Comparison of ENCODE assay signal across 8 mouse cellular contexts in the genomic region with DNA sequence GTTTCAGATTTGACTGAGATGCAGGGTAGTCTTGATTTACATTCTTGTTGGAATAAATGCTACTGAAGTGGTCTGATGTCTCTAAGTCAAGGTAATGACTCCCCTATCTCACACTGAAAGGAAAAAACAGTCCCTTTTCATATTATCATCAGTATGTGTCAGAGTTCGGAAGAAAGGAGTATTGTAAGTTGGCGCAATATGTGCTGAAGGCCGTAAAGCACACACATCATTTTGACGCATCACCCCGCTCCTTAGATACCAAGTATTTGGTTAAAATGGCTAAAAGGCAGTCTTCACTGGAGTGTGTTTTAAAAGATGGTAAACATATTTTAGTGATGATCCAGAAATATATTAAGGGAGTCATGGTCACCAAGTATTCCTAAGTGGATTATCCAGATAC. TPM values are rescaled to one million over a fixed set of nuclear protein-coding genes. Genes with fewer than 3 reads are reported as not detected.
DNase-seq lines count a peak whose midpoint lies in the region; ATAC-seq and TF ChIP-seq lines count a peak whose summit lies in the region.

No protein-coding gene starts in this region.

- WGBS in heart, postnatal 0 days: 75% methylated on average over 5 of the region's 5 CpGs
- 83% methylated on average over 5 of the region's 5 CpGs for WGBS in embryonic facial prominence, embryonic 14.5 days
- WGBS in hindbrain, embryonic 16.5 days: 58% methylated on average over 5 of the region's 5 CpGs
- WGBS in midbrain, embryonic 12.5 days: 83% methylated on average over 5 of the region's 5 CpGs

- TF ChIP-seq CTCF in heart, postnatal 0 days (IDR thresholded peaks at IDR 0.05; ENCODE audit: low read depth): no peak

- intact Hi-C loops in heart, postnatal 36 days (cut with DNase I): no loop called here
- intact Hi-C loops in gastrocnemius, postnatal 36 days (cut with DNase I): no loop called here

- no peak overlapping the region for H3K27ac ChIP-seq in heart, postnatal 0 days (ENCODE audit: low read depth)
- peak overlapping the region; percentile 36; the same call in 1 of the 2 replicates for H3K27ac ChIP-seq in embryonic facial prominence, embryonic 14.5 days (replicated peaks; ENCODE audit: low read depth, low read length)
- peak overlapping the region; percentile 86 for H3K27ac ChIP-seq in hindbrain, embryonic 16.5 days (ENCODE audit: low read depth, low read length)
- H3K27ac ChIP-seq in midbrain, embryonic 12.5 days (replicated peaks): peak overlapping the region; percentile 61

- no peaks in the 10 kb centered on the region for H3K4me1 ChIP-seq in heart, postnatal 0 days (ENCODE audit: control insufficient read depth, insufficient read depth)
- H3K4me1 ChIP-seq in embryonic facial prominence, embryonic 14.5 days (ENCODE audit: control insufficient read depth, insufficient read depth, low read length): no peaks in the 10 kb centered on the region
- H3K4me1 ChIP-seq in hindbrain, embryonic 16.5 days (ENCODE audit: control insufficient read depth, insufficient read depth, low read depth, low read length): peaks cover 13% of the 10 kb centered on the region
- H3K4me1 ChIP-seq in midbrain, embryonic 12.5 days: peaks cover 16% of the 10 kb centered on the region

- H3K27me3 ChIP-seq in heart, postnatal 0 days (ENCODE audit: control insufficient read depth, insufficient read depth, low read length): no peaks in the 10 kb centered on the region
- H3K27me3 ChIP-seq in embryonic facial prominence, embryonic 14.5 days (replicated peaks; ENCODE audit: control insufficient read depth, insufficient read depth, low read length): no peaks in the 10 kb centered on the region
- H3K27me3 ChIP-seq in hindbrain, embryonic 16.5 days (replicated peaks; ENCODE audit: control insufficient read depth, insufficient read depth, low read length): no peaks in the 10 kb centered on the region
- no peaks in the 10 kb centered on the region for H3K27me3 ChIP-seq in midbrain, embryonic 12.5 days

- H3K9me3 ChIP-seq in heart, postnatal 0 days (replicated peaks; ENCODE audit: control insufficient read depth, low read length): no peaks in the 10 kb centered on the region
- H3K9me3 ChIP-seq in embryonic facial prominence, embryonic 14.5 days (ENCODE audit: control insufficient read depth, low read length): no peaks in the 10 kb centered on the region
- H3K9me3 ChIP-seq in hindbrain, embryonic 16.5 days (ENCODE audit: control insufficient read depth, low read length): no peaks in the 10 kb centered on the region
- no peaks in the 10 kb centered on the region for H3K9me3 ChIP-seq in midbrain, embryonic 12.5 days

- peak overlapping the region; percentile 46 for H3K4me2 ChIP-seq in heart, postnatal 0 days (ENCODE audit: low read depth, low read length)
- H3K4me2 ChIP-seq in embryonic facial prominence, embryonic 14.5 days (ENCODE audit: low read depth, low read length): peak overlapping the region; percentile 53
- peak overlapping the region; percentile 53 for H3K4me2 ChIP-seq in hindbrain, embryonic 16.5 days (ENCODE audit: low read length)
- peak overlapping the region; percentile 47 for H3K4me2 ChIP-seq in midbrain, embryonic 12.5 days (replicated peaks)

- no peak for DNase-seq in heart, postnatal 0 days (ENCODE audit: low spot score)
- no peak for DNase-seq in heart, postnatal 36 days
- DNase-seq in embryonic facial prominence, embryonic 14.5 days (ENCODE audit: low spot score): no peak
- no peak for DNase-seq in frontal cortex, postnatal 36 days (ENCODE audit: low spot score in 2 of 2)
- DNase-seq in gastrocnemius, postnatal 36 days: no peak
- DNase-seq in layer of hippocampus, postnatal 25 days (ENCODE audit: extremely low spot score in 1 of 2, low spot score in 1 of 2): no peak

- no peak for TF ChIP-seq EP300 in heart, postnatal 0 days (IDR thresholded peaks at IDR 0.05; ENCODE audit: low read depth)

- H3K4me3 ChIP-seq in heart, postnatal 0 days (ENCODE audit: low read depth, low read length): no peak overlapping the region; the same call in 1 of the 2 replicates
- H3K4me3 ChIP-seq in embryonic facial prominence, embryonic 14.5 days (ENCODE audit: low read depth, low read length): peak overlapping the region; percentile 10; the same call in 1 of the 2 replicates
- no peak overlapping the region for H3K4me3 ChIP-seq in hindbrain, embryonic 16.5 days (ENCODE audit: low read length)
- H3K4me3 ChIP-seq in midbrain, embryonic 12.5 days: 0 out of 2 replicates have a peak overlapping the region, but pooled peaks have one; percentile 13

- no peaks in the 10 kb centered on the region for H3K36me3 ChIP-seq in heart, postnatal 0 days (replicated peaks; ENCODE audit: control insufficient read depth, insufficient read depth, low read length)
- H3K36me3 ChIP-seq in embryonic facial prominence, embryonic 14.5 days (ENCODE audit: control insufficient read depth, insufficient read depth, low read length): no peaks in the 10 kb centered on the region
- no peaks in the 10 kb centered on the region for H3K36me3 ChIP-seq in hindbrain, embryonic 16.5 days (ENCODE audit: control insufficient read depth, insufficient read depth, low read length)
- H3K36me3 ChIP-seq in midbrain, embryonic 12.5 days: no peaks in the 10 kb centered on the region

- no peak overlapping the region for H3K9ac ChIP-seq in heart, postnatal 0 days (replicated peaks; ENCODE audit: low read depth, low read length)
- H3K9ac ChIP-seq in embryonic facial prominence, embryonic 14.5 days (ENCODE audit: low read depth, low read length): peak overlapping the region; percentile 48
- H3K9ac ChIP-seq in hindbrain, embryonic 16.5 days (ENCODE audit: low read depth, low read length): peak overlapping the region; percentile 60
- peak overlapping the region; percentile 44; the same call in 1 of the 2 replicates for H3K9ac ChIP-seq in midbrain, embryonic 12.5 days (replicated peaks)

- no peak for ATAC-seq in heart, postnatal 0 days (ENCODE audit: insufficient read depth, low read depth)
- ATAC-seq in embryonic facial prominence, embryonic 14.5 days (ENCODE audit: low read depth): no peak
- ATAC-seq in hindbrain, embryonic 16.5 days: peak; percentile 31
- ATAC-seq in midbrain, embryonic 12.5 days (ENCODE audit: low FRiP score, low read depth): peak; percentile 27; the same call in 1 of the 2 replicates

RNA-seq across cellular contexts. Expression of a gene that starts 10.9 kb away (rescaled TPM):
- not detected in 2 replicates for total RNA-seq in heart, postnatal 0 days (2014; rRNA removed; ENCODE audit: low replicate concordance)
- 0.05 TPM in 1 of 2 replicates, not detected in the other for polyA plus RNA-seq in heart, postnatal 0 days (2015; fragmentation: Nextera tagmentation; extraction: Ambion mirVana)
- not detected for total RNA-seq in heart, postnatal 36 days (2021)
- not detected in 2 replicates for polyA plus RNA-seq in embryonic facial prominence, embryonic 14.5 days (2014; fragmentation: Nextera tagmentation; extraction: Ambion mirVana)
- 0.12 and 0.44 TPM in 2 replicates for polyA plus RNA-seq in hindbrain, embryonic 16.5 days (2015; fragmentation: Nextera tagmentation; extraction: Ambion mirVana)
- polyA plus RNA-seq in midbrain, embryonic 12.5 days (2016; fragmentation: Nextera tagmentation; extraction: Ambion mirVana): 0.05 and 0.30 TPM in 2 replicates
- not detected for total RNA-seq in gastrocnemius, postnatal 36 days (2021)
- 1 to 10 TPM in 1 of 2 experiments, under 1 TPM in 1; 0.66 to 1.1 TPM for total RNA-seq in layer of hippocampus, postnatal 25 days (2021)

Comparison
In these comparisons a context has a peak if more than half of its experiments do, and no peak if none do; other contexts are left out.
1. ATAC-seq: peak in hindbrain, embryonic 16.5 days (single experiment) and midbrain, embryonic 12.5 days (single experiment); none in heart, postnatal 0 days (single experiment) and embryonic facial prominence, embryonic 14.5 days (single experiment).
2. H3K4me3 ChIP-seq: peak in embryonic facial prominence, embryonic 14.5 days (single experiment) and midbrain, embryonic 12.5 days (single experiment); none in heart, postnatal 0 days (single experiment) and hindbrain, embryonic 16.5 days (single experiment).
3. Peak in every context shown above with its lines, with median percentiles within 50 percentile points of each other: H3K4me2 ChIP-seq.